Mouse (Mus musculus) lung, embryonic 14.5 days (tissue): ENCODE results near the gene Gm34653. TPM values are rescaled to one million over a fixed set of nuclear protein-coding genes. Genes with fewer than 3 reads are reported as not detected.
"Not testable (repeated sequence)": the region's sequence is repeated elsewhere in the genome, so short reads cannot be mapped to it uniquely, and the experiment has no call there.

Experiments
- ATAC-seq: fragments of 200-750 bp; cut with Nextera tagmentation; 2 replicates; pipeline ENCODE4 v1.8.0; 2017; ENCODE audit warnings: mild to moderate bottlenecking, moderate TSS enrichment, moderate library complexity; ENCODE audit not compliant: insufficient read depth
- DNase-seq: peaks from one replicate; pipeline ENCODE4 v3.0.0-alpha.2; 2015
- H3K27ac ChIP-seq: fragments of 300-500 bp; sonication (generic); 2 replicates; pipeline ENCODE4 v1.5.1; 2014; ENCODE audit warnings: low read depth, mild to moderate bottlenecking, moderate library complexity
- H3K27me3 ChIP-seq: fragments of 300-500 bp; sonication (generic); 2 replicates; pipeline ENCODE4 v1.6.1; 2014; ENCODE audit warnings: low read length, control low read depth; ENCODE audit not compliant: insufficient read depth
- H3K36me3 ChIP-seq: fragments of 300-500 bp; sonication (generic); 2 replicates; pipeline ENCODE4 v1.6.1; 2014; ENCODE audit warnings: control low read depth; ENCODE audit not compliant: insufficient read depth
- H3K4me1 ChIP-seq: fragments of 300-500 bp; sonication (generic); 2 replicates; pipeline ENCODE4 v1.6.1; 2014; ENCODE audit warnings: antibody characterized with exemption, control low read depth; ENCODE audit not compliant: insufficient read depth
- H3K4me2 ChIP-seq: fragments of 300-500 bp; sonication (generic); 2 replicates; pipeline ENCODE4 v1.6.1; 2014; ENCODE audit warnings: mild to moderate bottlenecking
- H3K4me3 ChIP-seq: fragments of 300-500 bp; sonication (generic); 2 replicates; pipeline ENCODE4 v1.5.1; 2014; ENCODE audit warnings: low read depth, low read length
- H3K9ac ChIP-seq: fragments of 300-500 bp; sonication (generic); 2 replicates; pipeline ENCODE4 v1.6.1; 2014
- H3K9me3 ChIP-seq: fragments of 300-500 bp; sonication (generic); 2 replicates; pipeline ENCODE4 v1.6.1; 2016; ENCODE audit warnings: low read depth, low read length, control low read depth
- CTCF ChIP-seq: IDR thresholded peaks from 2 replicates; pipeline ENCODE4 v1.5.1; 2016; ENCODE audit warnings: antibody characterized with exemption, low read depth
- WGBS: fragments of 180-500 bp; shearing (Covaris S2); extraction: QIAGEN DNeasy Blood & Tissue Kit; methylation state at CpG from one replicate; pipeline ENCODE4 v1.1.7; 2014; 5-methylcytosine and 5-hydroxymethylcytosine counted together
- polyA plus RNA-seq: library from polyadenylated mRNA; unstranded; fragments of >200 nt; fragmentation: Nextera tagmentation; extraction: Ambion mirVana; gene quantifications from 2 replicates; pipeline ENCODE4 v1.2.1, GENCODE M21; 2014

The Gm34653 gene
- not detected in 2 replicates for polyA plus RNA-seq

DNA sequence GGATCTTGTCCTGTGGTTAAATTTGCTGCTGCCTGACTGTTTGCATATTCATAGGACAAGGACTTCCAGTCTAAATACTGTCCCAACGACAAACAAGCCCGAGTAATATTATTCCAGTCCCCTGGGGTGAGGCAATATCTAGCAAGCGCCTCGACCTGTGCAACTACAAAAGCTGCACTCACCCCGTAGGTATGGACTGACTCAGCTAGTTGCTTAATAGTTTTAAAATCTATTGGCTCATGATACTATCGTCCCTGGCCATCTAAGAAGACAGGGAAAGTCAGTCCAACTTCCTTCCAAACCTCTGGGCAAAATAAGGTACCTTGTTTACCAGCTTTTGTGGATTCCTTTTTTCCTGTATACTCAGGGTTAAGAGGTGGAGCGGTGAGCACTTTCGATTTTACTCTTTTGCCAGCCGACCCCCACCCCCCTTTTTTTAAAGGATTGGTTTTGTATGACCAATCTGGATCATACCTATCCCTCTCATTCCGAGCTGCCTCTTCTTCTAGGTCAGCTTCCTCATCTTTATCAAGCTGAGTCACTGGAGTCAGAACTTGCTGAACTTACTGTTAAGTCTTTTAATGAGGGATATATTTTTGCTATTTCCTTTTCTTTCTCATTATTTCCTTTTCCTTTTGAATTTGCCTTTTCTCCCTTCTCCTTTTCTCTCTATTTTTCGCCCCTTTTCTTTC is at the start of gene Gm34653:
Gene Gm34653 (plus strand): TSS at position 242 of the 692 bp plus-strand sequence.
- not testable (repeated sequence) for H3K27me3 ChIP-seq, H3K9me3 ChIP-seq, H3K9ac ChIP-seq, DNase-seq, ATAC-seq, H3K4me2 ChIP-seq, H3K4me1 ChIP-seq, H3K4me3 ChIP-seq, H3K27ac ChIP-seq, H3K36me3 ChIP-seq
- 67% methylated on average over 11 of the region's 11 CpGs for WGBS

DNA sequence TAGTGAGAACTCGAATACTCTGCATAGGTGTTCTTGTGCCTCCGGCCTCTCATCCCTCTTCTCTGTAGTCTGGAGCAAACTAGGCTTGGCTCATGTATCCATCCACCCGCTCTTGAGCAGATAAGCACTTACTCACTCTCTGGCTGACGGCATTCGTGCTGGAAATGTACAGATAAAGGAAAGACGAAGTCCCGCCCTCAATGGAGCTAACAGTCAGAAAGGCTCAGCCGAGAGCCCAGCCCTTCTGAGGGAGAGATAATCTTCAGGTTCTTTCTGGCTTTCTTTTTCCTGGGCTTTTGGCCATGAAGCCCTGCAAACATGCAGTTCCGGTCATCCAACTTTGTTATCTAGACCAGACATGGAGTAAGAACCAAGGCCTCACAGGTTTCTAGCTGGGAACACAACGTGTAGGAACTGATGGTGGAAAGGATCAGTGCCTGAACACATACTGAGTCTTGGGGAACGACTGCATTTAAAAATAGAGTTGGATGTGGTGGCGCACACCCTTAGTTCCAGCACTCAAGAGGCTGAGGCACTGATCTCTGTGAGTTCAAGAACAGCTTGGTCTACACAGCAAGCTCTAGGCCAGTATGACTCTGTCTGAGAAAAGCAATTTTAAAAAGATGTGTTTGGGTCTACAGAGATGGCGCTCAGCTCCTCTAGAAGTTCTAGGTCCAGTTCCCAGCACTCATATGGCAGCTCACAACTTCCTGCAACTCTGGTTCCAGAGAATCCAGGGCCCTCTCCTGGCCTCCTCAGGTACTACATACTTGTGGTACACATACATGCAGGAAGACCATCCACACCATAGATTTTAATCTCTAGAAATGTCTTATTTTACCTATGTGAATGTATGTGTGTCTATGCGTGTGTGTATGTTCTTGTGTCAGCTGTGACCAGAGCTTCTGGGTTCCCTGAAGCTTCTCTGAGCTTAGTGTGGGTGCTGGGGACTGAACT is 49.5 kb upstream of the Gm34653 start:
- ATAC-seq = no peak
- Histone ChIP-seq H3K27ac (peak overlapping the region; percentile 49; the same call in 1 of the 2 replicates), H3K4me3 (no peak overlapping the region)

DNA sequence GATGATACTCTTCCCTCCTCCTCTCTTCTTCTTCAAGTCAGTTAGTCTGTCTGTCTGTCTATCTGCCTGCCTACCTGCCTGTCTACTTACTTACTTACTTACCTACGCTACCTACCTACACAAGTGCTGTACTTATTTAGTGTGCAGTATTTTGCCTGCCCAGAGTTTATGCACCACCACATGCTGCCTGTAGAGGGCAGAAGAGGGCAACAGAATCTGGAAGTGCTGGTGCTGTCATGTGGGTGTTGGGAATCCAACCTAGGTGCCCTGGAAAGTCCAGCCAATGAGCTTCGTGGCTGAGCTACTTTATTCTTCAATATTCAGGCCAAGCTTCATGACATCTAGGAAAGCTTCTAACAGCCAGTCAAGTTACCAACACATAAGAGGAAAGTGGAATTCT is 48.7 kb upstream of the Gm34653 start:
- no peak overlapping the region for H3K4me2 ChIP-seq
- no peak overlapping the region for H3K4me3 ChIP-seq
- peak; percentile 85 for TF ChIP-seq CTCF
- H3K36me3 ChIP-seq = peaks cover 70% of the 10 kb centered on the region
- DNase-seq (peak; percentile 71), ATAC-seq (no peak)
- H3K27me3 ChIP-seq = no peaks in the 10 kb centered on the region
- no peaks in the 10 kb centered on the region for H3K9me3 ChIP-seq
- H3K4me1 ChIP-seq = no peaks in the 10 kb centered on the region
- no peak overlapping the region for H3K9ac ChIP-seq
- H3K27ac ChIP-seq = no peak overlapping the region; the same call in 1 of the 2 replicates
- 81% methylated on average over 2 of the region's 2 CpGs for WGBS

More for the DNA sequence above, 49.5 kb upstream of the Gm34653 start:
- H3K27me3 ChIP-seq = no peaks in the 10 kb centered on the region
- no peak for DNase-seq
- no peak for TF ChIP-seq CTCF
- H3K9me3 ChIP-seq = no peaks in the 10 kb centered on the region
- H3K9ac ChIP-seq = no peak overlapping the region
- H3K4me1 ChIP-seq = no peaks in the 10 kb centered on the region
- H3K36me3 ChIP-seq = peaks cover 74% of the 10 kb centered on the region
- WGBS = 79% methylated on average over 14 of the region's 14 CpGs
- no peak overlapping the region for H3K4me2 ChIP-seq

DNA sequence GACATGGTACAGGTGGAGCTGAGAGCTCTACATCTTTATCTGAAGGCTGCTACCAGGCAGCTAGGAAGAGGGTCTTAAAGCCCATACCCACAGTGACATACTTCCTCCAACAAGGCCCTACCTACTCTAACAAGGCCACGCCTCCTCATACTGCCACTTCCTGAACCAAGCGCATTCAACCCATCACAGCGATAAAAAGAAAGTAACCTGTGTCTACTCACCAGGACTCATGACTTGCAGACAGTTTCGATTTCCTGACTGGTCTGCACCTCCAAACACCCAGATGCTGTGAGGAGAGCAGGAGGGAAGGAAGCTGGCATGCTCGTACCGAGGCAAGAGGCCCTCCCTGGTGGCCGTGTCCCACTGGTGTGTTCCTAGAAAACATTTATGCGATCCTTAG is 42.5 kb upstream of the Gm34653 start:
- TF ChIP-seq CTCF = no peak
- 90% methylated on average over 8 of the region's 8 CpGs for WGBS
- no peak overlapping the region for H3K4me2 ChIP-seq

DNA sequence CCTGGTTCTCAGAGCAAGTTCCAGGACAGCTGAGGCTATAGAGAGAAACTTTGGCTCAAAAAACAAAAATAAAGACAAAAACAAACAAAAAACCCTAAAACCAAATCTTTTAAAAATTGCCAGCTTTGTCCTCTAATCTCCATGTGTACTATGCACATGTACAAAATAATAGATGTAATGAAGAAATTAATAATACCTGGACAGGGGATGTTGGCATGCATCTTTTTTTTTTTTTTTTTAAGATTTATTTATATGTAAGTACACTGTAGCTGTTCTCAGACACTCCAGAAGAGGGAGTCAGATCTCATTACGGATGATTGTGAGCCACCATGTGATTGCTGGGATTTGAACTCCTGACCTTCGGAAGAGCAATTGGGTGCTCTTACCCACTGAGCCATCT is 40.3 kb upstream of the Gm34653 start:
- H3K36me3 ChIP-seq = peaks cover 35% of the 10 kb centered on the region
- H3K4me3 ChIP-seq, DNase-seq, H3K27me3 ChIP-seq, H3K27ac ChIP-seq, H3K9ac ChIP-seq, H3K4me2 ChIP-seq, H3K9me3 ChIP-seq, ATAC-seq, H3K4me1 ChIP-seq: not testable (repeated sequence)
- 76% methylated on average over 2 of the region's 2 CpGs for WGBS

More for the DNA sequence above, 42.5 kb upstream of the Gm34653 start:
- Histone ChIP-seq H3K4me1 (no peaks in the 10 kb centered on the region), H3K4me3 (no peak overlapping the region), H3K9ac (no peak overlapping the region), H3K36me3 (peaks cover 54% of the 10 kb centered on the region), H3K27me3 (no peaks in the 10 kb centered on the region), H3K27ac (no peak overlapping the region), H3K9me3 (no peaks in the 10 kb centered on the region)
- DNase-seq = no peak
- ATAC-seq = no peak

DNA sequence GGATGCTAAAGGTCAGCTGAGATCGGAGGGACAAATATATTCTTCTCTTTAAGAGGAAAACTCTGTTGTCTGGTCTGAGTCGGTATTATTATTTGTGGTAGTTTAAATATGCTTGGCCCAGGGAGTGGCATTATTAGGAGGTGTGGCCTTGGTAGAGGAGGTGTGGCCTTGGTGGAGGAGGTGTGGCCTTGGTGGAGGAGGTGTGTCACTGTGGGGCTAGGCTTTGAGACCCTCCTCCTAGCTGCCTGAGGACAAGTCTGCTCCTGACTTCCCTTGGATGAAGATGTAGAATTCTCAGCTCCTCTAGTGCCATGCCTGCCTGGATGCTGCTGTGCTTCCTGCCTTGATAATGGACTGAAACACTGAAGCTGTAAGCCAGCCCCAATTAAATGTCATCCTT is 38.3 kb upstream of the Gm34653 start:
- no peak for TF ChIP-seq CTCF
- ATAC-seq (no peak), DNase-seq (no peak)

DNA sequence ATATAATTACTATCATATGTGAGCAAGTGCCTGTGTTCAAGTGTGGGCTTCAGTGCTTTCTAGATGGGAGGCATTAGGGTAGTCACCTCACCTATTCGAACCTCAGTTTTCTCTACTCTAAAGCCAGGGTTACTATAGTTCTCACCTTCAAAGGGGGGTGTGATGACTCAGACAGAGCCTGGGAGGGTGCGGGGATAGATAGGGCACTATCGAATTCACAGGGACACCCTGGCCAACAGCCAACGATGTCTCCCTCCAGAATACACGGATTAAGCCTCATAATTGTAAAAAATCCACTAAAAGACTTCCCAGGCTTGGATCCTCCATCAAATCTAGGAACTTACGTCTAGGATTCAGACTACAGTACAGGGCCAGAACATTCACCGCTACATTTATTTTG is 37.4 kb upstream of the Gm34653 start:
- no peaks in the 10 kb centered on the region for H3K27me3 ChIP-seq
- DNase-seq = no peak
- H3K4me3 ChIP-seq = no peak overlapping the region
- H3K36me3 ChIP-seq = peaks cover 22% of the 10 kb centered on the region
- no peaks in the 10 kb centered on the region for H3K9me3 ChIP-seq
- no peaks in the 10 kb centered on the region; the same call in 1 of the 2 replicates for H3K4me1 ChIP-seq
- WGBS = 88% methylated on average over 7 of the region's 7 CpGs
- no peak for TF ChIP-seq CTCF
- ATAC-seq = no peak
- no peak overlapping the region for H3K27ac ChIP-seq
- no peak overlapping the region for H3K9ac ChIP-seq
- no peak overlapping the region for H3K4me2 ChIP-seq

More for the DNA sequence above, 38.3 kb upstream of the Gm34653 start:
- 92% methylated on average over 2 of the region's 2 CpGs for WGBS
- no peak overlapping the region for H3K4me3 ChIP-seq
- H3K27ac ChIP-seq = no peak overlapping the region
- H3K36me3 ChIP-seq = peaks cover 27% of the 10 kb centered on the region
- no peaks in the 10 kb centered on the region for H3K9me3 ChIP-seq
- no peaks in the 10 kb centered on the region for H3K27me3 ChIP-seq
- no peaks in the 10 kb centered on the region; the same call in 1 of the 2 replicates for H3K4me1 ChIP-seq
- no peak overlapping the region for H3K4me2 ChIP-seq
- no peak overlapping the region for H3K9ac ChIP-seq
